Mouse (Mus musculus): ENCODE data around the gene Dpp9. TPM values are rescaled to one million over a fixed set of nuclear protein-coding genes. Genes with fewer than 3 reads are reported as not detected.
"Not testable (repeated sequence)": the region's sequence is repeated elsewhere in the genome, so short reads cannot be mapped to it uniquely, and the experiment has no call there.

Gene Dpp9
- polyA plus RNA-seq, 1 experiment: 85.6 TPM

GRCm38 (mm10) chr17:56261166-56261565 lies 42.5 kb upstream of the Dpp9 start:
- H3K4me1 ChIP-seq (replicated peaks; ENCODE audit: control insufficient read depth, insufficient read depth, low read length): peaks cover 21% of the 10 kb centered on the region
- H3K36me3 ChIP-seq (ENCODE audit: control insufficient read depth, insufficient read depth, low read length): peaks cover 22% of the 10 kb centered on the region
- TF ChIP-seq POLR2A (IDR thresholded peaks at IDR 0.05; ENCODE audit: control insufficient read depth, extremely low read depth, insufficient read depth, low read length, poor library complexity) (no peak), CTCF (IDR thresholded peaks at IDR 0.05; ENCODE audit: borderline replicate concordance, control insufficient read depth, extremely low read depth, insufficient read depth, low read length, poor library complexity) (no peak)
- WGBS: 85% methylated on average over 3 of the region's 3 CpGs
- H3K27ac ChIP-seq (ENCODE audit: control insufficient read depth, insufficient read depth, low read length): no peak overlapping the region
- no peaks in the 10 kb centered on the region for H3K27me3 ChIP-seq (ENCODE audit: control insufficient read depth, insufficient read depth, low read length)
- H3K4me3 ChIP-seq (ENCODE audit: control insufficient read depth, insufficient read depth, low read length): no peak overlapping the region
- DNase-seq: no peak

GRCm38 (mm10) chr17:56259301-56260037 lies 40.8 kb upstream of the Dpp9 start:
- Histone ChIP-seq H3K27me3 (ENCODE audit: control insufficient read depth, insufficient read depth, low read length) (no peaks in the 10 kb centered on the region), H3K4me3 (ENCODE audit: control insufficient read depth, insufficient read depth, low read length) (no peak overlapping the region), H3K27ac (ENCODE audit: control insufficient read depth, insufficient read depth, low read length) (no peak overlapping the region), H3K4me1 (replicated peaks; ENCODE audit: control insufficient read depth, insufficient read depth, low read length) (peaks cover 21% of the 10 kb centered on the region), H3K36me3 (ENCODE audit: control insufficient read depth, insufficient read depth, low read length) (peaks cover 22% of the 10 kb centered on the region)
- 97% methylated on average over 10 of the region's 10 CpGs for WGBS
- TF ChIP-seq CTCF (IDR thresholded peaks at IDR 0.05; ENCODE audit: borderline replicate concordance, control insufficient read depth, extremely low read depth, insufficient read depth, low read length, poor library complexity) (no peak), POLR2A (IDR thresholded peaks at IDR 0.05; ENCODE audit: control insufficient read depth, extremely low read depth, insufficient read depth, low read length, poor library complexity) (no peak)
- no peak for DNase-seq

- not testable (repeated sequence) for H3K4me3 ChIP-seq (ENCODE audit: control insufficient read depth, insufficient read depth, low read length); DNase-seq; H3K27me3 ChIP-seq (ENCODE audit: control insufficient read depth, insufficient read depth, low read length); H3K27ac ChIP-seq (ENCODE audit: control insufficient read depth, insufficient read depth, low read length)
- 87% methylated on average over 2 of the region's 2 CpGs for WGBS
- Histone ChIP-seq H3K4me1 (replicated peaks; ENCODE audit: control insufficient read depth, insufficient read depth, low read length) (peaks cover 19% of the 10 kb centered on the region), H3K36me3 (ENCODE audit: control insufficient read depth, insufficient read depth, low read length) (peaks cover 22% of the 10 kb centered on the region)
Observed at GRCm38 (mm10) chr17:56258812-56259211, 40.1 kb upstream of the Dpp9 start.

- H3K27ac ChIP-seq (ENCODE audit: control insufficient read depth, insufficient read depth, low read length); DNase-seq; H3K4me3 ChIP-seq (ENCODE audit: control insufficient read depth, insufficient read depth, low read length); H3K27me3 ChIP-seq (ENCODE audit: control insufficient read depth, insufficient read depth, low read length): not testable (repeated sequence)
- 96% methylated on average over 19 of the region's 19 CpGs for WGBS
- peaks cover 19% of the 10 kb centered on the region for H3K4me1 ChIP-seq (replicated peaks; ENCODE audit: control insufficient read depth, insufficient read depth, low read length)
- peaks cover 21% of the 10 kb centered on the region for H3K36me3 ChIP-seq (ENCODE audit: control insufficient read depth, insufficient read depth, low read length)
Observed at GRCm38 (mm10) chr17:56258269-56258668, 39.6 kb upstream of the Dpp9 start.

GRCm38 (mm10) chr17:56257181-56257894 lies 38.6 kb upstream of the Dpp9 start:
- no peak for TF ChIP-seq POLR2A (IDR thresholded peaks at IDR 0.05; ENCODE audit: control insufficient read depth, extremely low read depth, insufficient read depth, low read length, poor library complexity)
- TF ChIP-seq CTCF (IDR thresholded peaks at IDR 0.05; ENCODE audit: borderline replicate concordance, control insufficient read depth, extremely low read depth, insufficient read depth, low read length, poor library complexity): no peak
- no peak overlapping the region for H3K27ac ChIP-seq (ENCODE audit: control insufficient read depth, insufficient read depth, low read length)
- no peaks in the 10 kb centered on the region for H3K27me3 ChIP-seq (ENCODE audit: control insufficient read depth, insufficient read depth, low read length)
- WGBS: 7% methylated on average over 58 of the region's 58 CpGs
- peak overlapping the region; percentile 60 for H3K4me3 ChIP-seq (ENCODE audit: control insufficient read depth, insufficient read depth, low read length)
- DNase-seq: no peak
- H3K36me3 ChIP-seq (ENCODE audit: control insufficient read depth, insufficient read depth, low read length): peaks cover 17% of the 10 kb centered on the region
- peaks cover 19% of the 10 kb centered on the region for H3K4me1 ChIP-seq (replicated peaks; ENCODE audit: control insufficient read depth, insufficient read depth, low read length)

- TF ChIP-seq CTCF (IDR thresholded peaks at IDR 0.05; ENCODE audit: borderline replicate concordance, control insufficient read depth, extremely low read depth, insufficient read depth, low read length, poor library complexity) (no peak), POLR2A (IDR thresholded peaks at IDR 0.05; ENCODE audit: control insufficient read depth, extremely low read depth, insufficient read depth, low read length, poor library complexity) (peak; percentile 35; the same call in 1 of the 2 replicates)
- Histone ChIP-seq H3K4me3 (ENCODE audit: control insufficient read depth, insufficient read depth, low read length) (peak within 1 kb of the TSS; percentile 66), H3K27ac (ENCODE audit: control insufficient read depth, insufficient read depth, low read length) (peak within 1 kb of the TSS; percentile 79), H3K27me3 (ENCODE audit: control insufficient read depth, insufficient read depth, low read length) (no peaks in the 10 kb centered on the region), H3K36me3 (ENCODE audit: control insufficient read depth, insufficient read depth, low read length) (peaks cover 12% of the 10 kb centered on the region), H3K4me1 (replicated peaks; ENCODE audit: control insufficient read depth, insufficient read depth, low read length) (peaks cover 19% of the 10 kb centered on the region)
- WGBS: under 1% methylated on average over 28 of the region's 28 CpGs
- DNase-seq: peak; percentile 92
Observed at GRCm38 (mm10) chr17:56256239-56256881, 37.7 kb upstream of the Dpp9 start, which contains the start of gene Fem1a. TSS of gene Fem1a (plus strand) at chr17:56256810.

Measured in thymus, adult 2 months (tissue).